Mouse (Mus musculus) embryonic facial prominence, embryonic 13.5 days (tissue): ENCODE measurements around the gene Med25. TPM values are rescaled to one million over a fixed set of nuclear protein-coding genes. Genes with fewer than 3 reads are reported as not detected.
A peak's percentile ranks its signal among the peaks of the same experiment; 100 is the strongest.
"Not testable (repeated sequence)": the region's sequence is repeated elsewhere in the genome, so short reads cannot be mapped to it uniquely, and the experiment has no call there.

Experiments used
- ATAC-seq: fragments of 200-750 bp; cut with Nextera tagmentation; 2 replicates; pipeline ENCODE4 v1.8.0; 2017; ENCODE audit warnings: low read depth; ENCODE audit not compliant: insufficient number of reproducible peaks, insufficient read depth, low FRiP score, low TSS enrichment
- H3K27ac ChIP-seq: fragments of 300-500 bp; sonication (generic); 2 replicates; pipeline ENCODE4 v1.5.1; 2015; ENCODE audit warnings: moderate library complexity, mild to moderate bottlenecking, inconsistent platforms
- H3K27me3 ChIP-seq: fragments of 300-500 bp; sonication (generic); 2 replicates; pipeline ENCODE4 v1.6.1; 2015; ENCODE audit warnings: mild to moderate bottlenecking, inconsistent platforms
- H3K36me3 ChIP-seq: fragments of 300-500 bp; sonication (generic); 2 replicates; pipeline ENCODE4 v1.6.1; 2015; ENCODE audit warnings: mild to moderate bottlenecking, inconsistent platforms
- H3K4me1 ChIP-seq: fragments of 300-500 bp; sonication (generic); 2 replicates; pipeline ENCODE4 v1.6.1; 2015; ENCODE audit warnings: inconsistent platforms
- H3K4me2 ChIP-seq: fragments of 300-500 bp; sonication (generic); 2 replicates; pipeline ENCODE4 v1.6.1; 2015; ENCODE audit warnings: moderate library complexity, mild to moderate bottlenecking, inconsistent platforms
- H3K4me3 ChIP-seq: fragments of 300-500 bp; sonication (generic); 2 replicates; pipeline ENCODE4 v1.5.1; 2015; ENCODE audit warnings: mild to moderate bottlenecking, inconsistent platforms
- H3K9ac ChIP-seq: fragments of 300-500 bp; sonication (generic); 2 replicates; pipeline ENCODE4 v1.6.1; 2015; ENCODE audit warnings: mild to moderate bottlenecking, inconsistent platforms
- H3K9me3 ChIP-seq: fragments of 300-500 bp; sonication (generic); 2 replicates; pipeline ENCODE4 v1.6.1; 2016; ENCODE audit warnings: inconsistent platforms
- WGBS: fragments of 180-500 bp; shearing (Covaris S2); methylation state at CpG from one replicate; pipeline ENCODE4 v1.1.7; 2015; ENCODE audit warnings: mixed read lengths; 5-methylcytosine and 5-hydroxymethylcytosine counted together
- polyA plus RNA-seq: library from polyadenylated mRNA; unstranded; fragments of >200 nt; fragmentation: Nextera tagmentation; extraction: Ambion mirVana; gene quantifications from 2 replicates; pipeline ENCODE4 v1.2.1, GENCODE M21; 2015

Gene Med25
- polyA plus RNA-seq, 1 experiment from 2014 or later, result 111 TPM

- Histone ChIP-seq H3K4me2 (peak overlapping the region; percentile 94), H3K9me3 (no peaks in the 10 kb centered on the region), H3K4me1 (peaks cover 45% of the 10 kb centered on the region), H3K27ac (peak overlapping the region; percentile 95; the same call in 1 of the 2 replicates), H3K4me3 (peak overlapping the region; percentile 87), H3K36me3 (peaks cover 35% of the 10 kb centered on the region), H3K9ac (peak overlapping the region; percentile 91), H3K27me3 (no peaks in the 10 kb centered on the region)
- no peak for ATAC-seq
- 22% methylated on average over 6 of the region's 6 CpGs for WGBS
These were observed 901 bp downstream of the Med25 start for GRCm38 (mm10) chr7:44891611-44892010.

- Histone ChIP-seq H3K4me2 (peak overlapping the region; percentile 94), H3K4me1 (peaks cover 43% of the 10 kb centered on the region), H3K27me3 (no peaks in the 10 kb centered on the region), H3K27ac (no peak overlapping the region), H3K4me3 (peak overlapping the region; percentile 87), H3K36me3 (peaks cover 44% of the 10 kb centered on the region), H3K9me3 (no peaks in the 10 kb centered on the region), H3K9ac (peak overlapping the region; percentile 91)
- ATAC-seq, result no peak
- 90% methylated on average over 4 of the region's 4 CpGs for WGBS
These were observed 1.8 kb downstream of the Med25 start for GRCm38 (mm10) chr7:44890737-44891136.

- no peak overlapping the region for H3K27ac ChIP-seq
- peak overlapping the region; percentile 94; the same call in 1 of the 2 replicates for H3K4me2 ChIP-seq
- WGBS, result 85% methylated on average over 7 of the region's 7 CpGs
- peaks cover 41% of the 10 kb centered on the region for H3K4me1 ChIP-seq
- no peaks in the 10 kb centered on the region for H3K27me3 ChIP-seq
- 0 out of 2 replicates have a peak overlapping the region, but pooled peaks have one; percentile 91 for H3K9ac ChIP-seq
- no peak for ATAC-seq
- no peaks in the 10 kb centered on the region for H3K9me3 ChIP-seq
- H3K36me3 ChIP-seq, result peaks cover 49% of the 10 kb centered on the region
- peak overlapping the region; percentile 87; the same call in 1 of the 2 replicates for H3K4me3 ChIP-seq
These were observed 2.3 kb downstream of the Med25 start for GRCm38 (mm10) chr7:44890180-44890579.

- 92% methylated on average over 13 of the region's 13 CpGs for WGBS
These were observed 4.0 kb downstream of the Med25 start for GRCm38 (mm10) chr7:44888256-44889105.

GRCm38 (mm10) chr7:44886964-44887363 is 5.5 kb downstream of the Med25 start:
- Histone ChIP-seq H3K9me3 (no peaks in the 10 kb centered on the region), H3K4me1 (peaks cover 23% of the 10 kb centered on the region), H3K4me2 (no peak overlapping the region), H3K27me3 (no peaks in the 10 kb centered on the region), H3K27ac (no peak overlapping the region), H3K36me3 (peaks cover 79% of the 10 kb centered on the region), H3K9ac (no peak overlapping the region), H3K4me3 (no peak overlapping the region)
- ATAC-seq, result no peak
- WGBS, result 83% methylated on average over 7 of the region's 7 CpGs

More at GRCm38 (mm10) chr7:44888256-44889105, 4.0 kb downstream of the Med25 start:
- H3K9ac ChIP-seq, result peak overlapping the region; percentile 27; the same call in 1 of the 2 replicates
- H3K9me3 ChIP-seq, result no peaks in the 10 kb centered on the region
- H3K4me1 ChIP-seq, result peaks cover 27% of the 10 kb centered on the region
- no peak overlapping the region for H3K4me2 ChIP-seq
- no peak overlapping the region for H3K27ac ChIP-seq
- no peak overlapping the region for H3K4me3 ChIP-seq
- ATAC-seq, result no peak
- H3K27me3 ChIP-seq, result no peaks in the 10 kb centered on the region
- peaks cover 64% of the 10 kb centered on the region for H3K36me3 ChIP-seq

- Histone ChIP-seq H3K9ac (no peak overlapping the region), H3K27me3 (no peaks in the 10 kb centered on the region), H3K4me1 (0 out of 2 replicates have a peak, but pooled peaks cover 8% of the 10 kb centered on the region), H3K36me3 (peaks cover 95% of the 10 kb centered on the region), H3K4me3 (no peak overlapping the region), H3K27ac (no peak overlapping the region), H3K9me3 (no peaks in the 10 kb centered on the region), H3K4me2 (no peak overlapping the region)
- no peak for ATAC-seq
- WGBS, result 97% methylated on average over 5 of the region's 5 CpGs
These were observed 7.9 kb downstream of the Med25 start for GRCm38 (mm10) chr7:44884637-44885036.

GRCm38 (mm10) chr7:44883036-44883435 is 9.5 kb downstream of the Med25 start:
- 95% methylated on average over 3 of the region's 3 CpGs for WGBS
- Histone ChIP-seq H3K4me3 (no peak overlapping the region), H3K27me3 (no peaks in the 10 kb centered on the region), H3K9ac (no peak overlapping the region), H3K36me3 (peaks cover 96% of the 10 kb centered on the region), H3K4me1 (no peaks in the 10 kb centered on the region), H3K27ac (no peak overlapping the region), H3K9me3 (no peaks in the 10 kb centered on the region), H3K4me2 (no peak overlapping the region)
- ATAC-seq, result no peak

- no peak overlapping the region for H3K27ac ChIP-seq
- no peaks in the 10 kb centered on the region for H3K4me1 ChIP-seq
- peaks cover 71% of the 10 kb centered on the region for H3K36me3 ChIP-seq
- no peaks in the 10 kb centered on the region for H3K9me3 ChIP-seq
- H3K9ac ChIP-seq, result no peak overlapping the region
- H3K4me3 ChIP-seq, result no peak overlapping the region
- H3K27me3 ChIP-seq, result no peaks in the 10 kb centered on the region
- WGBS, result 89% methylated on average over 14 of the region's 14 CpGs
- no peak for ATAC-seq
- H3K4me2 ChIP-seq, result no peak overlapping the region
These were observed 14.7 kb downstream of the Med25 start for GRCm38 (mm10) chr7:44877833-44878232.

GRCm38 (mm10) chr7:44871774-44872173 is 20.7 kb downstream of the Med25 start:
- 88% methylated on average over 2 of the region's 2 CpGs for WGBS
- H3K4me3 ChIP-seq, H3K9me3 ChIP-seq, H3K27me3 ChIP-seq, H3K9ac ChIP-seq, H3K27ac ChIP-seq, H3K4me2 ChIP-seq, ATAC-seq: not testable (repeated sequence)
- Histone ChIP-seq H3K36me3 (peaks cover 11% of the 10 kb centered on the region), H3K4me1 (peaks cover 24% of the 10 kb centered on the region)

- Histone ChIP-seq H3K9me3 (no peaks in the 10 kb centered on the region), H3K27me3 (no peaks in the 10 kb centered on the region)
- WGBS, result 91% methylated on average over 1 of the region's 1 CpGs
These were observed 21.3 kb downstream of the Med25 start for GRCm38 (mm10) chr7:44871181-44871580.

GRCm38 (mm10) chr7:44870614-44871013 is 21.9 kb downstream of the Med25 start:
- H3K27me3 ChIP-seq, result no peaks in the 10 kb centered on the region
- peak overlapping the region; percentile 100 for H3K27ac ChIP-seq
- H3K9me3 ChIP-seq, result no peaks in the 10 kb centered on the region
- peak overlapping the region; percentile 92 for H3K4me3 ChIP-seq
- H3K4me1 ChIP-seq, result peaks cover 36% of the 10 kb centered on the region
- H3K36me3 ChIP-seq, result peaks cover 11% of the 10 kb centered on the region
- H3K9ac ChIP-seq, result peak overlapping the region; percentile 100
- peak overlapping the region; percentile 94 for H3K4me2 ChIP-seq
- no peak for ATAC-seq
- WGBS, result 81% methylated on average over 6 of the region's 6 CpGs

More at GRCm38 (mm10) chr7:44871181-44871580, 21.3 kb downstream of the Med25 start:
- no peak for ATAC-seq
- Histone ChIP-seq H3K9ac (no peak overlapping the region), H3K27ac (no peak overlapping the region), H3K4me3 (no peak overlapping the region), H3K4me2 (no peak overlapping the region), H3K36me3 (peaks cover 11% of the 10 kb centered on the region), H3K4me1 (peaks cover 30% of the 10 kb centered on the region)
